Mouse (Mus musculus): ENCODE results near the gene Gsap. TPM values are rescaled to one million over a fixed set of nuclear protein-coding genes. Genes with fewer than 3 reads are reported as not detected.

Gene Gsap
- total RNA-seq (2023): 15.0 to 17.2 TPM (median 16.0 TPM) in 4 replicates

GRCm38 (mm10) chr5:21185764-21186685 is at the start of gene Gsap:
TSS of gene Gsap (plus strand) at chr5:21186255.

Other genes with a start within 250 kb of the Gsap start
- 64.1 to 69.9 TPM (median 69.1 TPM) in 4 replicates for gene Rsbn1l, start 229.9 kb upstream of the Gsap start, total RNA-seq (2023)
- gene Ptpn12, start 130.3 kb upstream of the Gsap start, total RNA-seq (2023): 24.1 to 32.3 TPM (median 25.3 TPM) in 4 replicates
- gene Fgl2, start 186.4 kb downstream of the Gsap start, total RNA-seq (2023): 0.60 to 1.0 TPM (median 0.86 TPM) in 4 replicates
- not detected in 4 replicates for gene Ccdc146, start 238.4 kb downstream of the Gsap start, total RNA-seq (2023)
- gene Fam185a, start 238.7 kb downstream of the Gsap start, total RNA-seq (2023): 6.1 to 7.0 TPM (median 6.5 TPM) in 4 replicates